Mouse (Mus musculus) neural tube, embryonic 15.5 days (tissue): ENCODE measurements at regions not wholly inside any gene's neighbourhood (a gene's known extent, or its start where the extent isn't known, plus 50 kb on each side); places are given as distances from the start of the nearest gene placed in this dataset.
A peak's percentile ranks its signal among the peaks of the same experiment; 100 is the strongest.

ENCODE experiments used
- ATAC-seq: fragments of 200-750 bp; cut with Nextera tagmentation; 2 replicates; pipeline ENCODE4 v1.8.0; 2017; ENCODE audit warnings: mild to moderate bottlenecking, moderate TSS enrichment, moderate library complexity; ENCODE audit not compliant: low FRiP score
- H3K27ac ChIP-seq: fragments of 300-500 bp; sonication (generic); replicated peaks from 2 replicates; pipeline ENCODE4 v1.5.1; 2015; ENCODE audit warnings: mild to moderate bottlenecking, inconsistent platforms
- H3K27me3 ChIP-seq: fragments of 300-500 bp; sonication (generic); replicated peaks from 2 replicates; pipeline ENCODE4 v1.6.1; 2015; ENCODE audit warnings: inconsistent platforms
- H3K36me3 ChIP-seq: fragments of 300-500 bp; sonication (generic); 2 replicates; pipeline ENCODE4 v1.6.1; 2015; ENCODE audit warnings: inconsistent platforms
- H3K4me1 ChIP-seq: fragments of 300-500 bp; sonication (generic); 2 replicates; pipeline ENCODE4 v1.6.1; 2015; ENCODE audit warnings: inconsistent platforms
- H3K4me2 ChIP-seq: fragments of 300-500 bp; sonication (generic); 2 replicates; pipeline ENCODE4 v1.6.1; 2015; ENCODE audit warnings: inconsistent platforms, mild to moderate bottlenecking, moderate library complexity
- H3K4me3 ChIP-seq: fragments of 300-500 bp; sonication (generic); replicated peaks from 2 replicates; pipeline ENCODE4 v1.5.1; 2015; ENCODE audit warnings: mild to moderate bottlenecking, inconsistent platforms
- H3K9ac ChIP-seq: fragments of 300-500 bp; sonication (generic); replicated peaks from 2 replicates; pipeline ENCODE4 v1.6.1; 2015; ENCODE audit warnings: mild to moderate bottlenecking, inconsistent platforms
- H3K9me3 ChIP-seq: fragments of 300-500 bp; sonication (generic); replicated peaks from 2 replicates; pipeline ENCODE4 v1.6.1; 2016; ENCODE audit warnings: inconsistent platforms
- WGBS: fragments of 180-500 bp; shearing (Covaris S2); methylation state at CpG from one replicate; pipeline ENCODE4 v1.1.7; 2015; ENCODE audit warnings: mixed read lengths; 5-methylcytosine and 5-hydroxymethylcytosine counted together

- H3K9me3 ChIP-seq, result no peaks in the 10 kb centered on the region
- no peak for ATAC-seq
- H3K27me3 ChIP-seq, result no peaks in the 10 kb centered on the region
- WGBS, result 86% methylated on average over 4 of the region's 4 CpGs
- H3K9ac ChIP-seq, result no peak overlapping the region
- H3K4me2 ChIP-seq, result no peak overlapping the region
- H3K36me3 ChIP-seq, result no peaks in the 10 kb centered on the region
- no peak overlapping the region for H3K27ac ChIP-seq
- no peak overlapping the region for H3K4me3 ChIP-seq
- H3K4me1 ChIP-seq, result no peaks in the 10 kb centered on the region
These were observed 687.3 kb downstream of the Efnb2 start for GRCm38 (mm10) chr8:7973791-7974190.

- H3K4me1 ChIP-seq, result no peaks in the 10 kb centered on the region
- H3K36me3 ChIP-seq, result no peaks in the 10 kb centered on the region
- WGBS, result 74% methylated on average over 2 of the region's 2 CpGs
- no peak overlapping the region for H3K27ac ChIP-seq
- H3K9ac ChIP-seq, result no peak overlapping the region
- no peak for ATAC-seq
- no peak overlapping the region for H3K4me2 ChIP-seq
- H3K27me3 ChIP-seq, result no peaks in the 10 kb centered on the region
- H3K9me3 ChIP-seq, result no peaks in the 10 kb centered on the region
- H3K4me3 ChIP-seq, result no peak overlapping the region
These were observed 696.8 kb downstream of the Efnb2 start for GRCm38 (mm10) chr8:7964276-7964675.

GRCm38 (mm10) chr8:7956745-7957144, 704.3 kb downstream of the Efnb2 start:
- Histone ChIP-seq H3K27me3 (no peaks in the 10 kb centered on the region), H3K4me2 (no peak overlapping the region), H3K4me1 (no peaks in the 10 kb centered on the region), H3K27ac (no peak overlapping the region), H3K4me3 (no peak overlapping the region), H3K9me3 (no peaks in the 10 kb centered on the region), H3K36me3 (no peaks in the 10 kb centered on the region), H3K9ac (no peak overlapping the region)
- ATAC-seq, result no peak

DNA sequence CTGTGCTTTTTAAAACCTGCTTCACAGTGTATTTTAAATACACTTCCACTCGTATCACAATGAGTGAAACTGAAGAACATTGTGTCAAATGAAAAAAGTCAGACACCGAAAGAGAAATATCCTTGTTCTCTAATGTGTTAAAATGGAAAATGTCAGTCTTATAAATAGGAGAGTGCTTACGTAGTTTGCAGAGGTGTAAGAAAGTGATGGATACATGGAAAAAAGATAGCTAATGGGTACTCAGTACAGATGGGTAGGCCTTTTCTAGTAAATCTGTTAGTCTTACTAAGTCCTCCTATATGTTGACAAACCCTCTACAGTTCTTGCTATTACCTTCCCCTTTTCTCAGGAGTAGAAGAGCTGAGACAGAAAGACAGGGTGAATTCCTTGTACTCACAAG, 706.2 kb downstream of the Efnb2 start:
- no peak overlapping the region for H3K9ac ChIP-seq
- 92% methylated on average over 3 of the region's 3 CpGs for WGBS
- no peaks in the 10 kb centered on the region for H3K9me3 ChIP-seq
- H3K4me3 ChIP-seq, result no peak overlapping the region
- H3K36me3 ChIP-seq, result no peaks in the 10 kb centered on the region
- no peaks in the 10 kb centered on the region for H3K27me3 ChIP-seq
- H3K4me1 ChIP-seq, result no peaks in the 10 kb centered on the region
- no peak for ATAC-seq
- H3K27ac ChIP-seq, result no peak overlapping the region
- H3K4me2 ChIP-seq, result no peak overlapping the region

DNA sequence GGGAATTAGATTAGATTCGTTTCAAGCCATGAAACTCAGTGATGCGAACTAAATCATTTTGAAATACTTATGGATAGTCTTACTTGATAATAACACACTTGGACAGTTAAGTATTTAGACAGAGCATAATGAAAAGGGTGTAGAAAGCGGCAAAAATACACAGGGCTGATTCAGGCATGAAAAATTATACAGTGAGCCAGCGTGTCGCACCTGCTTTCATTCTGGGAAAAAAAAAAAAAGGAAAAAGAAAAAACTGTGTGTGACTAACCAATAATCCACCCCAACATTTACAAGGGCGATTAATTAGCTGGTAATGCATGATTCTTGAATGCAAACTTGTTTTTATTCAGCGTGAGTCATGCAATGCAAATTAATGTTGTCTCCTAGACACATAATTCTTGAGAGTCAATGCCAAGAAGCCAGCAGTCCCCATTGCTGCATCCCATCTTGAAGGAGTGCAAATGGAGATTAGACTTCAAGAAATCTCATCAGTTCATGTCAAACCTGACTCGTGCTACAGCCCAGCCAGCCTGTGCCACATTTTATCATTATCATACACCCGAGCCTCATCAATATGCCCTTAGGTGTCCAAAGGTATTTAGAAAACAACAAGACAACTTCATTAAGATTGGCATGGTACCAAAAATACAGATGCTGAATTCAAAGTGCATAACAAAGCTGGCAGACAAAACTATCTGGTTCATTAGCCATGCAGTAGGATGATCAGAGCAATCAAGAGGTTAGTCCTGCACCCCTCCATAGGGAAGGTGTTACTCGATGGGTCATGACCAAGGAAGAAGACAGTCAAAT, 714.9 kb downstream of the Efnb2 start:
- no peaks in the 10 kb centered on the region for H3K36me3 ChIP-seq
- no peak overlapping the region for H3K4me2 ChIP-seq
- no peaks in the 10 kb centered on the region for H3K27me3 ChIP-seq
- no peak overlapping the region for H3K4me3 ChIP-seq
- H3K9ac ChIP-seq, result no peak overlapping the region
- no peaks in the 10 kb centered on the region for H3K4me1 ChIP-seq
- WGBS, result 44% methylated on average over 10 of the region's 10 CpGs
- no peak for ATAC-seq
- no peak overlapping the region for H3K27ac ChIP-seq
- no peaks in the 10 kb centered on the region for H3K9me3 ChIP-seq

DNA sequence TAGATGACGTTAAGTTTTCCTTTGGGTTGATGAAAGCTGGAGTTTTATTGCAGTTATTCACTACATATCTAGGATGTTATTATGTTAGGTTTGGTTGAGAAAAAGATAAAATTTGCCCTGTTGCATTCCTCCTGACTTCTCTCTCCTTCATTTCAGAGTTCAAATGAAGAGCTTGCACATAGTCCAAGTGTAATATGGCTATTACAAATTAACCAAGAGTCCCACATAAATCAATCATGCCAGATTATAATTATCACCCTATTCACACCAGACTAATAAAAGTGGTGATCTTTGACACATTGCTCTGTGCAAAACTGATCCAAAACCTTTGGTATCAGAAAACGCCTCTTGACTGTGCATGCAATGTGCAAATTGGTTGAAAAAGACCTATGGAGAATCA, 724.4 kb downstream of the Efnb2 start:
- Histone ChIP-seq H3K4me3 (no peak overlapping the region), H3K27ac (no peak overlapping the region), H3K27me3 (no peaks in the 10 kb centered on the region), H3K9me3 (no peaks in the 10 kb centered on the region), H3K4me2 (no peak overlapping the region), H3K36me3 (no peaks in the 10 kb centered on the region), H3K9ac (no peak overlapping the region), H3K4me1 (no peaks in the 10 kb centered on the region)
- 94% methylated on average over 2 of the region's 2 CpGs for WGBS
- no peak for ATAC-seq

DNA sequence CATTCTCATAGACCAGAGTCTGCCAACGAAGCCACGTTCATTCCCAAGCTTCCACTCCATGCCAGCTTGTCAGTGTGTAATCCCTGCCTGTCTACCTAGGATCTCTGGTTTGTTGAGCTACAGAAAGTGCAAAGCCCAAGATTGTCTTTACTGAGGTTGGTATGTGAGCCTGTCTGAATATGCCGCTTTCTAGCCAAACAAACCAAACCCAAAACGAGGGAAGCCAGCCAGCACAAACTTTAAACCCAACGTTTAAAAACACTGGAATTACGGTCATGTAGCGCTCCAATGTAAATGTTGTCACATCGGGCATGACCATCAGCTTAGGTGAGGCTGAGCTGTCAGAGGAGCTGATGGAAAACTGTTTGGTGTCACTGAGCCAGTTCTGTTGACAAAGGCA, 741.6 kb downstream of the Efnb2 start:
- H3K9me3 ChIP-seq, result no peaks in the 10 kb centered on the region

GRCm38 (mm10) chr8:7894338-7894737, 766.7 kb downstream of the Efnb2 start:
- WGBS, result 88% methylated on average over 3 of the region's 3 CpGs
- H3K4me2 ChIP-seq, result no peak overlapping the region

More for the DNA sequence above, 741.6 kb downstream of the Efnb2 start:
- no peaks in the 10 kb centered on the region for H3K27me3 ChIP-seq
- ATAC-seq, result no peak
- no peak overlapping the region for H3K27ac ChIP-seq
- H3K4me2 ChIP-seq, result no peak overlapping the region
- no peak overlapping the region for H3K4me3 ChIP-seq
- no peaks in the 10 kb centered on the region for H3K36me3 ChIP-seq
- H3K9ac ChIP-seq, result no peak overlapping the region
- H3K4me1 ChIP-seq, result no peaks in the 10 kb centered on the region
- 86% methylated on average over 8 of the region's 8 CpGs for WGBS

DNA sequence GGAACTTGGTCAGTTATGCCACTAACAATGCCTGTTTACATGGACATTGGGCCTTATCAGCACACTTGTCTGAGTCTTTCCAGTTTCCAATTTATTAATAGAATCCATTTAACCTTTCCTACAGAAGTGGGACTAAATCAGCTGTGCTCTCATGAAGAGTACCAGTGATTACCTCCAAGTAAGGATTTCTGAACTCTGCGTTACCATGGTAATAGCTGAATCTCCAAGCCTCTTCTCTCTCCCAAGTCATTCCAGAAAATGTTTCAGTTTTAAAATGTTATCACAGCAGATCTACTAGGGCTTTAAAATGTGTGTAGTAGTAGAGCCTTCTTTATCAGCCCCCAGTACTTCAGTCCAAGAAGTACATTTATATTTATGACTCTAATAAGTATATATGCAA, 807.9 kb downstream of the Efnb2 start:
- no peaks in the 10 kb centered on the region for H3K27me3 ChIP-seq
- H3K4me1 ChIP-seq, result no peaks in the 10 kb centered on the region
- H3K4me2 ChIP-seq, result no peak overlapping the region
- 81% methylated on average over 1 of the region's 1 CpGs for WGBS
- no peaks in the 10 kb centered on the region for H3K9me3 ChIP-seq
- H3K4me3 ChIP-seq, result no peak overlapping the region
- no peak overlapping the region for H3K27ac ChIP-seq
- no peak overlapping the region for H3K9ac ChIP-seq
- no peaks in the 10 kb centered on the region for H3K36me3 ChIP-seq
- ATAC-seq, result peak; percentile 61; the same call in 1 of the 2 replicates

More at GRCm38 (mm10) chr8:7894338-7894737, 766.7 kb downstream of the Efnb2 start:
- no peak for ATAC-seq
- Histone ChIP-seq H3K9me3 (no peaks in the 10 kb centered on the region), H3K4me1 (no peaks in the 10 kb centered on the region), H3K27ac (no peak overlapping the region), H3K27me3 (no peaks in the 10 kb centered on the region), H3K4me3 (no peak overlapping the region), H3K36me3 (no peaks in the 10 kb centered on the region), H3K9ac (no peak overlapping the region)

DNA sequence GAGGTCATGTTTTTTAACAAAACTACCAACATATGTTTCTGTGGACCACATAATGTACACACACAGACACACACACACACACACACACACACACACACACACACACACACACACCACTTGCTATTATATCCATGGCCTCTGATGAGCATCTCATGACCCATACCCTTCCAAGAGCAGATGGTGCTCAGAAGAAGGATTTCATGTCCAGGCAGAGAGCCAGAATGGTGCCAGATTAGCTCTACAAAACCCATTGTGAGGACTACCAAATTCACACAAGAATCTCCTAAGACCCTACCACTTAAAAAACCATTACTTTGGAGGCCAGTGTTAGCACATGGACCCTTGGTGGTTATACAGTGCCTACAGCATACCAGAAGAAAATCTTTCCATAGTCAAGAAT, 810.5 kb downstream of the Efnb2 start:
- H3K4me2 ChIP-seq, result no peak overlapping the region

DNA sequence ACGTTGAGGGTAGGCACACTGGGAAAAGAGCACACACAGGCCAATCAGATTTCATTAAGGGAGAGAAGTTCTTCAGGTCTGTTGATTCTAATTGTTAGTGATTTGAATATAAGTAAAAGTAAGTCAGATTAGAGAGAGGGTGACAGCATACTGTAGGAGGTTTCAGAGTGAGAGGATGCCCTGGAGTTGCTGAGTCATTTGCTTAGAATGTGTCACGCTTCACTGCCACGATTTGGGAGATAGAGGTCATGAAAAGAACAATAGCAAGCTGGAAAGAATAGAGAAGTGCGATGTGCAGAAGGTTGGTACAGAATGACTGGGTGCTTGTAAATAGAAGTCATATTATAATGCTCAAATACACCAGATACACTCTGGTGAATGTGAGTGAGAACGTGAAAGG, 829.1 kb downstream of the Efnb2 start:
- Histone ChIP-seq H3K4me3 (no peak overlapping the region), H3K9ac (no peak overlapping the region), H3K9me3 (0 out of 2 replicates have a peak, but pooled peaks cover 5% of the 10 kb centered on the region), H3K36me3 (no peaks in the 10 kb centered on the region), H3K4me2 (no peak overlapping the region), H3K27ac (no peak overlapping the region), H3K27me3 (no peaks in the 10 kb centered on the region), H3K4me1 (no peaks in the 10 kb centered on the region)
- no peak for ATAC-seq
- 54% methylated on average over 5 of the region's 5 CpGs for WGBS

More for the DNA sequence above, 810.5 kb downstream of the Efnb2 start:
- H3K4me3 ChIP-seq, result no peak overlapping the region
- no peak for ATAC-seq
- H3K36me3 ChIP-seq, result no peaks in the 10 kb centered on the region
- no peaks in the 10 kb centered on the region for H3K9me3 ChIP-seq
- no peak overlapping the region for H3K27ac ChIP-seq
- no peak overlapping the region for H3K9ac ChIP-seq
- H3K4me1 ChIP-seq, result no peaks in the 10 kb centered on the region
- H3K27me3 ChIP-seq, result no peaks in the 10 kb centered on the region

GRCm38 (mm10) chr8:7827811-7828210, 833.2 kb downstream of the Efnb2 start:
- no peaks in the 10 kb centered on the region for H3K27me3 ChIP-seq
- no peaks in the 10 kb centered on the region for H3K4me1 ChIP-seq
- no peaks in the 10 kb centered on the region for H3K9me3 ChIP-seq
- H3K4me3 ChIP-seq, result no peak overlapping the region
- no peak for ATAC-seq
- H3K36me3 ChIP-seq, result no peaks in the 10 kb centered on the region
- 88% methylated on average over 1 of the region's 1 CpGs for WGBS
- H3K27ac ChIP-seq, result no peak overlapping the region
- H3K4me2 ChIP-seq, result no peak overlapping the region
- no peak overlapping the region for H3K9ac ChIP-seq
